Mouse (Mus musculus) ES-Bruce4 (cell line): ENCODE measurements at regions not wholly inside any gene's neighbourhood (a gene's known extent, or its start where the extent isn't known, plus 50 kb on each side); places are given as distances from the start of the nearest gene placed in this dataset.

Source experiments
- CTCF ChIP-seq: IDR thresholded peaks from one replicate; pipeline ENCODE4 v1.8.1; 2011; ENCODE audit warnings: low read depth, low read length
- EP300 ChIP-seq: IDR thresholded peaks from 2 replicates; pipeline ENCODE4 v1.6.1; 2011; ENCODE audit warnings: low read depth, low read length; ENCODE audit not compliant: insufficient read depth
- POLR2A ChIP-seq: IDR thresholded peaks from one replicate; pipeline ENCODE4 v1.8.1; 2011; ENCODE audit warnings: low read length; ENCODE audit not compliant: insufficient read depth

- TF ChIP-seq CTCF (peak; percentile 34), POLR2A (no peak), EP300 (no peak)
These were observed 54.4 kb upstream of the Kcnma1 start for GRCm38 (mm10) chr14:24068693-24069092.
